ENCODE assay signal across 13 mouse cellular contexts in the genomic region with DNA sequence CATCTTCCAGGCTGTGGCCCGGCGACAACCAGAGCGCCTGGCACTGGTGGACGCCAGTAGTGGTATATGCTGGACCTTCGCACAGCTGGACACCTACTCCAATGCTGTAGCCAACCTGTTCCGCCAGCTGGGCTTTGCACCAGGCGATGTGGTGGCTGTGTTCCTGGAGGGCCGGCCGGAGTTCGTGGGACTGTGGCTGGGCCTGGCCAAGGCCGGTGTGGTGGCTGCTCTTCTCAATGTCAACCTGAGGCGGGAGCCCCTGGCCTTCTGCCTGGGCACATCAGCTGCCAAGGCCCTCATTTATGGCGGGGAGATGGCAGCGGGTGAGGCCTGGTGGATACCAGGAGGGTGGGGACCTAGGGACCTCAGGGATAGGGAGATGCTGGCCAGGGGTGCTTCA. TPM values are rescaled to one million over a fixed set of nuclear protein-coding genes. Genes with fewer than 3 reads are reported as not detected.
DNase-seq lines count a peak whose midpoint lies in the region; ATAC-seq and TF ChIP-seq lines count a peak whose summit lies in the region.
"Had no signal": no experiment of that assay in that cellular context is flagged by ENCODE, and none has a peak within 500 bp of the region (broad histone marks: within the 10 kb centered on the region; RNA-seq: fewer than 3 reads in every experiment).

No protein-coding gene starts in this region.

- no peak for TF ChIP-seq CTCF in brain, embryonic 14.5 days (IDR thresholded peaks at IDR 0.05; ENCODE audit: borderline replicate concordance, extremely low read depth, insufficient read depth, insufficient read length)

- no peak overlapping the region for H3K4me2 ChIP-seq in midbrain, embryonic 13.5 days (replicated peaks)
- no peak overlapping the region for H3K4me2 ChIP-seq in midbrain, embryonic 15.5 days
- no peak overlapping the region for H3K4me2 ChIP-seq in neural tube, embryonic 15.5 days
- H3K4me2 ChIP-seq: limb, embryonic 13.5 days had no signal

- H3K27ac ChIP-seq in midbrain, embryonic 13.5 days, result 0 out of 2 replicates have a peak overlapping the region, but pooled peaks have one; percentile 5
- no peak overlapping the region for H3K27ac ChIP-seq in midbrain, embryonic 15.5 days
- H3K27ac ChIP-seq in neural tube, embryonic 15.5 days (replicated peaks), result peak overlapping the region; percentile 9; the same call in 1 of the 2 replicates
- H3K27ac ChIP-seq: limb, embryonic 13.5 days had no signal

- no peaks in the 10 kb centered on the region for H3K9me3 ChIP-seq in midbrain, embryonic 13.5 days
- no peaks in the 10 kb centered on the region for H3K9me3 ChIP-seq in midbrain, embryonic 15.5 days
- H3K9me3 ChIP-seq in neural tube, embryonic 15.5 days (replicated peaks), result no peaks in the 10 kb centered on the region
- H3K9me3 ChIP-seq: limb, embryonic 13.5 days had no signal

- peaks cover 16% of the 10 kb centered on the region for H3K4me1 ChIP-seq in midbrain, embryonic 13.5 days (replicated peaks)
- H3K4me1 ChIP-seq in midbrain, embryonic 15.5 days, result 0 out of 2 replicates have a peak, but pooled peaks cover 4% of the 10 kb centered on the region
- H3K4me1 ChIP-seq in neural tube, embryonic 15.5 days, result peaks cover 16% of the 10 kb centered on the region; the same call in 1 of the 2 replicates
- H3K4me1 ChIP-seq: limb, embryonic 13.5 days had no signal

- TF ChIP-seq POLR2A in brain, embryonic 14.5 days (IDR thresholded peaks at IDR 0.05; ENCODE audit: borderline replicate concordance, extremely low read depth, insufficient read depth, insufficient read length, poor library complexity, severe bottlenecking), result no peak

- peaks cover 37% of the 10 kb centered on the region for H3K36me3 ChIP-seq in midbrain, embryonic 13.5 days
- peaks cover 2% of the 10 kb centered on the region; the same call in 1 of the 2 replicates for H3K36me3 ChIP-seq in midbrain, embryonic 15.5 days (replicated peaks)
- H3K36me3 ChIP-seq in neural tube, embryonic 15.5 days, result peaks cover 30% of the 10 kb centered on the region

- no peaks in the 10 kb centered on the region for H3K27me3 ChIP-seq in midbrain, embryonic 13.5 days
- H3K27me3 ChIP-seq in midbrain, embryonic 15.5 days (replicated peaks), result no peaks in the 10 kb centered on the region
- H3K27me3 ChIP-seq in neural tube, embryonic 15.5 days (replicated peaks), result no peaks in the 10 kb centered on the region
- H3K27me3 ChIP-seq: CH12.LX; limb, embryonic 13.5 days had no signal

- 0 out of 2 replicates have a peak, but pooled peaks have one; percentile 27 for ATAC-seq in frontal cortex, adult (ENCODE audit: low TSS enrichment)
- 0 out of 2 replicates have a peak, but pooled peaks have one; percentile 8 for ATAC-seq in midbrain, embryonic 13.5 days
- ATAC-seq in midbrain, embryonic 15.5 days (replicated peaks), result no peak
- 0 out of 2 replicates have a peak, but pooled peaks have one; percentile 13 for ATAC-seq in neural tube, embryonic 15.5 days (ENCODE audit: low FRiP score)
- ATAC-seq: intestine, embryonic 16.5 days had no signal

- no peak for DNase-seq in frontal cortex, postnatal 36 days (ENCODE audit: low spot score in 2 of 2)
- DNase-seq in brain, embryonic 14.5 days (ENCODE audit: low read depth), result peak; percentile 12
- DNase-seq in right cerebral cortex, adult 18-20 months, result no peak
- DNase-seq in frontal cortex, postnatal 10 days (ENCODE audit: low spot score in 2 of 2), result no peak
- DNase-seq: cerebellum, adult 9-10 months; right cerebral cortex, postnatal 25 days had no signal

- no peak overlapping the region for H3K4me3 ChIP-seq in midbrain, embryonic 13.5 days (replicated peaks)
- H3K4me3 ChIP-seq in midbrain, embryonic 15.5 days, result no peak overlapping the region
- H3K4me3 ChIP-seq in neural tube, embryonic 15.5 days (replicated peaks), result no peak overlapping the region
- H3K4me3 ChIP-seq: limb, embryonic 13.5 days had no signal

- WGBS in midbrain, embryonic 13.5 days, result 89% methylated on average over 14 of the region's 14 CpGs
- WGBS in midbrain, embryonic 15.5 days, result 77% methylated on average over 14 of the region's 14 CpGs
- 80% methylated on average over 14 of the region's 14 CpGs for WGBS in neural tube, embryonic 15.5 days

- H3K9ac ChIP-seq in midbrain, embryonic 13.5 days (replicated peaks), result no peak overlapping the region
- no peak overlapping the region for H3K9ac ChIP-seq in midbrain, embryonic 15.5 days
- no peak overlapping the region for H3K9ac ChIP-seq in neural tube, embryonic 15.5 days (replicated peaks)
- H3K9ac ChIP-seq: limb, embryonic 13.5 days had no signal

RNA-seq across cellular contexts. Expression of a gene that starts 10.8 kb away (rescaled TPM):
- polyA plus RNA-seq in midbrain, embryonic 13.5 days (2015; fragmentation: Nextera tagmentation; extraction: Ambion mirVana), result 53.7 and 58.7 TPM in 2 replicates
- polyA plus RNA-seq in midbrain, embryonic 15.5 days (2015; fragmentation: Nextera tagmentation; extraction: Ambion mirVana), result 66.9 and 67.4 TPM in 2 replicates
- 130 and 165 TPM in 2 replicates for polyA plus RNA-seq in brain, embryonic 14.5 days (2012; rRNA removed)
- 83.0 and 85.9 TPM in 2 replicates for polyA plus RNA-seq in neural tube, embryonic 15.5 days (2015; fragmentation: Nextera tagmentation; extraction: Ambion mirVana)

RNA-seq across cellular contexts. Expression of a gene that starts 12.5 kb away (rescaled TPM):
- polyA plus RNA-seq in midbrain, embryonic 13.5 days (2015; fragmentation: Nextera tagmentation; extraction: Ambion mirVana), result 201 and 208 TPM in 2 replicates
- polyA plus RNA-seq in midbrain, embryonic 15.5 days (2015; fragmentation: Nextera tagmentation; extraction: Ambion mirVana), result 217 and 221 TPM in 2 replicates
- 113 and 128 TPM in 2 replicates for polyA plus RNA-seq in brain, embryonic 14.5 days (2012; rRNA removed)
- 223 and 232 TPM in 2 replicates for polyA plus RNA-seq in neural tube, embryonic 15.5 days (2015; fragmentation: Nextera tagmentation; extraction: Ambion mirVana)

RNA-seq across cellular contexts. Expression of a gene that starts 13.1 kb away (rescaled TPM):
- polyA plus RNA-seq in midbrain, embryonic 13.5 days (2015; fragmentation: Nextera tagmentation; extraction: Ambion mirVana), result not detected in 2 replicates
- polyA plus RNA-seq in midbrain, embryonic 15.5 days (2015; fragmentation: Nextera tagmentation; extraction: Ambion mirVana), result 0.08 TPM in 1 of 2 replicates, not detected in the other
- polyA plus RNA-seq in brain, embryonic 14.5 days (2012; rRNA removed), result not detected in 2 replicates
- polyA plus RNA-seq in neural tube, embryonic 15.5 days (2015; fragmentation: Nextera tagmentation; extraction: Ambion mirVana), result 0.15 TPM in 1 of 2 replicates, not detected in the other
- polyA plus RNA-seq: intestine, embryonic 16.5 days; limb, embryonic 13.5 days had no signal

RNA-seq across cellular contexts. Expression of a gene that starts 18.0 kb away (rescaled TPM):
- 4.4 and 7.5 TPM in 2 replicates for polyA plus RNA-seq in midbrain, embryonic 13.5 days (2015; fragmentation: Nextera tagmentation; extraction: Ambion mirVana)
- 9.3 and 9.4 TPM in 2 replicates for polyA plus RNA-seq in midbrain, embryonic 15.5 days (2015; fragmentation: Nextera tagmentation; extraction: Ambion mirVana)
- polyA plus RNA-seq in brain, embryonic 14.5 days (2012; rRNA removed), result 7.7 and 8.7 TPM in 2 replicates
- polyA plus RNA-seq in neural tube, embryonic 15.5 days (2015; fragmentation: Nextera tagmentation; extraction: Ambion mirVana), result 8.4 and 10.2 TPM in 2 replicates

RNA-seq across cellular contexts. Expression of a gene that starts 20.8 kb away (rescaled TPM):
- polyA plus RNA-seq in midbrain, embryonic 13.5 days (2015; fragmentation: Nextera tagmentation; extraction: Ambion mirVana), result not detected in 2 replicates
- polyA plus RNA-seq in midbrain, embryonic 15.5 days (2015; fragmentation: Nextera tagmentation; extraction: Ambion mirVana), result 0.13 TPM in 1 of 2 replicates, not detected in the other
- polyA plus RNA-seq in brain, embryonic 14.5 days (2012; rRNA removed), result 0.07 and 0.16 TPM in 2 replicates
- polyA plus RNA-seq in neural tube, embryonic 15.5 days (2015; fragmentation: Nextera tagmentation; extraction: Ambion mirVana), result 0.15 and 0.95 TPM in 2 replicates
